Mouse (Mus musculus) lung, postnatal 0 days (tissue): Measurements from ENCODE around the gene Tmem109.

Experiments used
- CTCF ChIP-seq: IDR thresholded peaks from 2 replicates; pipeline ENCODE4 v1.5.1; 2016; ENCODE audit warnings: antibody characterized with exemption, mild to moderate bottlenecking
- EP300 ChIP-seq: IDR thresholded peaks from 2 replicates; pipeline ENCODE4 v1.6.1; 2016; ENCODE audit warnings: antibody characterized with exemption, mild to moderate bottlenecking, control low read depth

DNA sequence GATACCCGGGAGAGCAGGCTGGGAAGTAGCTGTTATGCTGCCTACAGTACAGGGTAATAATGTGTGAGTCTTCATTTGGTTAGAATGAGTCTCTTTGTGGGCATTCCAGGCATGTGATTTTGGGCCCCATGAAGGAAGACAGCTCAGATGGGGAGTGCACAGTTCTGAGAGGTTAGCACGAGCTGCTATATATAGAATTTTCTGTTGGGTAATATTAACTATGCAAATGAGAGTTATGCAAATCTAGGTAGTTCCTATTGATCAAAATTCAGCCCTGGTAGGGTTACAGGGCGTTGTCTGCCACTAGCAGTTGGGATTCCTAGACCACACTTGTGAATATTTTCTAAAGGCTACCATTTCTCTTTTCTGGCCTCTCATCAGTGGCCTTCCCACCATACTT, 36.3 kb downstream of the Tmem109 start:
- TF ChIP-seq CTCF: no peak
- no peak for TF ChIP-seq EP300
